Mouse (Mus musculus) heart, embryonic 15.5 days (tissue): ENCODE measurements around the gene Abi3. TPM values are rescaled to one million over a fixed set of nuclear protein-coding genes. Genes with fewer than 3 reads are reported as not detected.

Experiments
- ATAC-seq: fragments of 200-750 bp; cut with Nextera tagmentation; replicated peaks from 2 replicates; pipeline ENCODE4 v1.8.0; 2017; ENCODE audit warnings: low read depth, moderate TSS enrichment; ENCODE audit not compliant: insufficient number of reproducible peaks, insufficient read depth, low FRiP score
- H3K27ac ChIP-seq: fragments of 300-500 bp; sonication (generic); 2 replicates; pipeline ENCODE4 v1.5.1; 2015; ENCODE audit warnings: mild to moderate bottlenecking, inconsistent platforms
- H3K27me3 ChIP-seq: fragments of 300-500 bp; sonication (generic); 2 replicates; pipeline ENCODE4 v1.6.1; 2015; ENCODE audit warnings: inconsistent platforms
- H3K36me3 ChIP-seq: fragments of 300-500 bp; sonication (generic); 2 replicates; pipeline ENCODE4 v1.6.1; 2015; ENCODE audit warnings: mild to moderate bottlenecking, inconsistent platforms
- H3K4me1 ChIP-seq: fragments of 300-500 bp; sonication (generic); replicated peaks from 2 replicates; pipeline ENCODE4 v1.6.1; 2015; ENCODE audit warnings: inconsistent platforms
- H3K4me2 ChIP-seq: fragments of 300-500 bp; sonication (generic); 2 replicates; pipeline ENCODE4 v1.6.1; 2015; ENCODE audit warnings: inconsistent platforms, mild to moderate bottlenecking, moderate library complexity
- H3K4me3 ChIP-seq: fragments of 300-500 bp; sonication (generic); 2 replicates; pipeline ENCODE4 v1.5.1; 2015; ENCODE audit warnings: mild to moderate bottlenecking, inconsistent platforms
- H3K9ac ChIP-seq: fragments of 300-500 bp; sonication (generic); 2 replicates; pipeline ENCODE4 v1.6.1; 2015; ENCODE audit warnings: mild to moderate bottlenecking, inconsistent platforms
- H3K9me3 ChIP-seq: fragments of 300-500 bp; sonication (generic); replicated peaks from 2 replicates; pipeline ENCODE4 v1.6.1; 2016; ENCODE audit warnings: inconsistent platforms
- WGBS: fragments of 180-500 bp; shearing (Covaris S2); methylation state at CpG from one replicate; pipeline ENCODE4 v1.1.7; 2015; ENCODE audit warnings: mixed read lengths; 5-methylcytosine and 5-hydroxymethylcytosine counted together
- polyA plus RNA-seq: library from polyadenylated mRNA; unstranded; fragments of >200 nt; fragmentation: Nextera tagmentation; extraction: Ambion mirVana; gene quantifications from 2 replicates; pipeline ENCODE4 v1.2.1, GENCODE M21; 2015

Abi3 gene
- polyA plus RNA-seq, 1 experiment from 2014 or later = 13.0 TPM

- Histone ChIP-seq H3K4me1 (peaks cover 7% of the 10 kb centered on the region), H3K9me3 (no peaks in the 10 kb centered on the region), H3K36me3 (no peaks in the 10 kb centered on the region), H3K27me3 (no peaks in the 10 kb centered on the region), H3K9ac (no peak overlapping the region), H3K27ac (no peak overlapping the region), H3K4me3 (no peak overlapping the region), H3K4me2 (no peak overlapping the region)
- WGBS = 12% methylated on average over 3 of the region's 3 CpGs
- no peak; the same call in 1 of the 2 replicates for ATAC-seq
Observed at GRCm38 (mm10) chr11:95805527-95805926, 36.7 kb downstream of the Abi3 start.

- H3K27ac ChIP-seq = no peak overlapping the region
- ATAC-seq = no peak
- H3K4me3 ChIP-seq = no peak overlapping the region
- H3K9ac ChIP-seq = no peak overlapping the region
- 64% methylated on average over 5 of the region's 5 CpGs for WGBS
- H3K36me3 ChIP-seq = no peaks in the 10 kb centered on the region
- peaks cover 7% of the 10 kb centered on the region for H3K4me1 ChIP-seq
- no peaks in the 10 kb centered on the region for H3K9me3 ChIP-seq
- no peak overlapping the region for H3K4me2 ChIP-seq
- H3K27me3 ChIP-seq = no peaks in the 10 kb centered on the region
Observed at GRCm38 (mm10) chr11:95805010-95805409, 37.3 kb downstream of the Abi3 start.

- 41% methylated on average over 5 of the region's 5 CpGs for WGBS
Observed at GRCm38 (mm10) chr11:95795582-95795981, 46.7 kb downstream of the Abi3 start.

GRCm38 (mm10) chr11:95794201-95794600, 48.1 kb downstream of the Abi3 start:
- no peak overlapping the region for H3K4me2 ChIP-seq
- 37% methylated on average over 5 of the region's 5 CpGs for WGBS
- no peak for ATAC-seq
- peaks cover 29% of the 10 kb centered on the region for H3K4me1 ChIP-seq
- H3K36me3 ChIP-seq = no peaks in the 10 kb centered on the region
- no peak overlapping the region for H3K9ac ChIP-seq
- no peaks in the 10 kb centered on the region for H3K9me3 ChIP-seq
- peaks cover 15% of the 10 kb centered on the region for H3K27me3 ChIP-seq
- no peak overlapping the region for H3K4me3 ChIP-seq
- H3K27ac ChIP-seq = peak overlapping the region; percentile 12; the same call in 1 of the 2 replicates

More at GRCm38 (mm10) chr11:95795582-95795981, 46.7 kb downstream of the Abi3 start:
- no peaks in the 10 kb centered on the region for H3K36me3 ChIP-seq
- H3K27me3 ChIP-seq = peaks cover 15% of the 10 kb centered on the region
- H3K27ac ChIP-seq = no peak overlapping the region
- no peak overlapping the region for H3K4me2 ChIP-seq
- ATAC-seq = no peak
- H3K9ac ChIP-seq = no peak overlapping the region
- no peak overlapping the region for H3K4me3 ChIP-seq
- peaks cover 29% of the 10 kb centered on the region for H3K4me1 ChIP-seq
- no peaks in the 10 kb centered on the region for H3K9me3 ChIP-seq

- Histone ChIP-seq H3K4me1 (peaks cover 29% of the 10 kb centered on the region), H3K27me3 (peaks cover 12% of the 10 kb centered on the region), H3K9me3 (no peaks in the 10 kb centered on the region), H3K9ac (no peak overlapping the region), H3K36me3 (no peaks in the 10 kb centered on the region), H3K4me3 (no peak overlapping the region), H3K4me2 (no peak overlapping the region), H3K27ac (no peak overlapping the region)
- ATAC-seq = no peak
- WGBS = 64% methylated on average over 8 of the region's 8 CpGs
Observed at GRCm38 (mm10) chr11:95792950-95793509, 49.2 kb downstream of the Abi3 start.

- no peak for ATAC-seq
- peaks cover 26% of the 10 kb centered on the region for H3K4me1 ChIP-seq
- H3K9me3 ChIP-seq = no peaks in the 10 kb centered on the region
- 82% methylated on average over 13 of the region's 13 CpGs for WGBS
- no peak overlapping the region for H3K4me3 ChIP-seq
- no peak overlapping the region for H3K27ac ChIP-seq
- H3K36me3 ChIP-seq = no peaks in the 10 kb centered on the region
- H3K27me3 ChIP-seq = peaks cover 4% of the 10 kb centered on the region; the same call in 1 of the 2 replicates
- no peak overlapping the region for H3K4me2 ChIP-seq
- H3K9ac ChIP-seq = no peak overlapping the region
Observed at GRCm38 (mm10) chr11:95791787-95792186, 50.5 kb downstream of the Abi3 start.

GRCm38 (mm10) chr11:95789451-95789891, 52.8 kb downstream of the Abi3 start:
- no peak overlapping the region for H3K27ac ChIP-seq
- H3K27me3 ChIP-seq = no peaks in the 10 kb centered on the region
- H3K36me3 ChIP-seq = no peaks in the 10 kb centered on the region
- ATAC-seq = no peak
- H3K4me2 ChIP-seq = no peak overlapping the region
- no peak overlapping the region for H3K9ac ChIP-seq
- H3K9me3 ChIP-seq = no peaks in the 10 kb centered on the region
- no peak overlapping the region for H3K4me3 ChIP-seq
- peaks cover 9% of the 10 kb centered on the region for H3K4me1 ChIP-seq
- 81% methylated on average over 8 of the region's 8 CpGs for WGBS

- no peaks in the 10 kb centered on the region for H3K9me3 ChIP-seq
- WGBS = 83% methylated on average over 6 of the region's 6 CpGs
- no peaks in the 10 kb centered on the region for H3K36me3 ChIP-seq
Observed at GRCm38 (mm10) chr11:95786511-95786910, 55.8 kb downstream of the Abi3 start.

GRCm38 (mm10) chr11:95785675-95786074, 56.6 kb downstream of the Abi3 start:
- Histone ChIP-seq H3K4me1 (no peaks in the 10 kb centered on the region), H3K4me2 (no peak overlapping the region), H3K27me3 (no peaks in the 10 kb centered on the region), H3K4me3 (no peak overlapping the region), H3K9me3 (no peaks in the 10 kb centered on the region), H3K9ac (no peak overlapping the region), H3K27ac (no peak overlapping the region), H3K36me3 (no peaks in the 10 kb centered on the region)
- no peak for ATAC-seq
- 91% methylated on average over 4 of the region's 4 CpGs for WGBS

More at GRCm38 (mm10) chr11:95786511-95786910, 55.8 kb downstream of the Abi3 start:
- no peak overlapping the region for H3K4me3 ChIP-seq
- no peaks in the 10 kb centered on the region for H3K4me1 ChIP-seq
- H3K27ac ChIP-seq = no peak overlapping the region
- no peaks in the 10 kb centered on the region for H3K27me3 ChIP-seq
- no peak for ATAC-seq
- H3K4me2 ChIP-seq = no peak overlapping the region
- no peak overlapping the region for H3K9ac ChIP-seq

GRCm38 (mm10) chr11:95783958-95784357, 58.3 kb downstream of the Abi3 start:
- Histone ChIP-seq H3K4me1 (no peaks in the 10 kb centered on the region), H3K27ac (no peak overlapping the region), H3K4me2 (no peak overlapping the region), H3K4me3 (no peak overlapping the region), H3K27me3 (no peaks in the 10 kb centered on the region), H3K9me3 (no peaks in the 10 kb centered on the region), H3K9ac (no peak overlapping the region), H3K36me3 (no peaks in the 10 kb centered on the region)
- 65% methylated on average over 9 of the region's 9 CpGs for WGBS
- no peak for ATAC-seq

- no peak for ATAC-seq
- no peak overlapping the region for H3K27ac ChIP-seq
- 80% methylated on average over 4 of the region's 4 CpGs for whole genome bisulfite sequencing
- no peaks in the 10 kb centered on the region for H3K36me3 ChIP-seq
- no peak overlapping the region for H3K9ac ChIP-seq
- no peaks in the 10 kb centered on the region for H3K4me1 ChIP-seq
- no peaks in the 10 kb centered on the region for H3K9me3 ChIP-seq
- H3K27me3 ChIP-seq = no peaks in the 10 kb centered on the region
- H3K4me3 ChIP-seq = no peak overlapping the region
- no peak overlapping the region for H3K4me2 ChIP-seq
Observed at GRCm38 (mm10) chr11:95783457-95783856, 58.8 kb downstream of the Abi3 start.

- WGBS = 80% methylated on average over 11 of the region's 11 CpGs
- ATAC-seq = no peak
- no peaks in the 10 kb centered on the region for H3K27me3 ChIP-seq
- no peak overlapping the region for H3K9ac ChIP-seq
- no peaks in the 10 kb centered on the region for H3K9me3 ChIP-seq
- H3K4me1 ChIP-seq = peaks cover 7% of the 10 kb centered on the region; the same call in 1 of the 2 replicates
- no peak overlapping the region for H3K4me3 ChIP-seq
- no peaks in the 10 kb centered on the region for H3K36me3 ChIP-seq
- no peak overlapping the region for H3K4me2 ChIP-seq
- H3K27ac ChIP-seq = no peak overlapping the region
Observed at GRCm38 (mm10) chr11:95781557-95781956, 60.7 kb downstream of the Abi3 start.
